Mouse (Mus musculus) testis, postnatal 14 days (tissue): ENCODE data around the gene Endog.

Source experiments
- DNase-seq: peaks from one replicate; pipeline ENCODE4 v3.0.0; 2021; ENCODE audit warnings: low spot score

Gene Endog

GRCm38 (mm10) chr2:30211408-30212168 is 40.3 kb downstream of the Endog start:
- no peak for DNase-seq

GRCm38 (mm10) chr2:30212169-30212545 is 40.9 kb downstream of the Endog start:
- DNase-seq, result no peak

GRCm38 (mm10) chr2:30212951-30213350 is 41.7 kb downstream of the Endog start:
- no peak for DNase-seq

GRCm38 (mm10) chr2:30214745-30215144 is 43.5 kb downstream of the Endog start:
- DNase-seq, result no peak

GRCm38 (mm10) chr2:30215493-30215892 is 44.2 kb downstream of the Endog start:
- DNase-seq, result no peak

- DNase-seq, result no peak
Observed at GRCm38 (mm10) chr2:30216293-30216692, 45.0 kb downstream of the Endog start.
